Mouse (Mus musculus) CH12.LX (cell line): ENCODE data around the gene Aifm3. TPM values are rescaled to one million over a fixed set of nuclear protein-coding genes. Genes with fewer than 3 reads are reported as not detected.

Source experiments
- DNase-seq: peaks from one replicate; pipeline ENCODE4 v3.0.0-alpha.2; 2013; ENCODE audit errors: extremely low read depth
- H3K27ac ChIP-seq: 2 replicates; pipeline ENCODE4 v1.5.1; 2012; ENCODE audit warnings: low read depth, mild to moderate bottlenecking, control low read depth, moderate library complexity; ENCODE audit not compliant: insufficient read depth
- H3K27me3 ChIP-seq: replicated peaks from 2 replicates; pipeline ENCODE3; 2012; ENCODE audit warnings: inconsistent platforms
- H3K36me3 ChIP-seq, 2 experiments: replicated peaks in 1 of 2; 2 replicates each; pipeline versions ENCODE3 to v1.6.1; 2012; ENCODE audit warnings: inconsistent platforms in 1 of 2, low read length in 1 of 2, mild to moderate bottlenecking in 1 of 2, mixed read lengths in 1 of 2, moderate library complexity in 1 of 2; ENCODE audit not compliant: control insufficient read depth in 1 of 2, insufficient read depth in 1 of 2
- H3K4me1 ChIP-seq, 2 experiments: 2 replicates each; pipeline ENCODE4 v1.6.1; 2012; ENCODE audit warnings: inconsistent platforms in 1 of 2, moderate library complexity in 1 of 2; ENCODE audit not compliant: insufficient read depth in 2 of 2, control insufficient read depth in 1 of 2
- H3K4me2 ChIP-seq: 2 replicates; pipeline ENCODE4 v1.6.1; 2012; ENCODE audit warnings: low read depth, mild to moderate bottlenecking, control low read depth; ENCODE audit not compliant: poor library complexity, insufficient read depth, severe bottlenecking
- H3K4me3 ChIP-seq, 3 experiments: fragments of 150-350 bp in 1 of 3; sonication (generic) in 1 of 3; replicated peaks in 1 of 3; 2 replicates each; pipeline versions ENCODE3 to v1.5.1; 2011 to 2012; ENCODE audit warnings: low read depth in 2 of 3, low read length in 2 of 3, mild to moderate bottlenecking in 2 of 3, moderate library complexity in 2 of 3, control low read depth in 1 of 3, improper control_type of control experiment in 1 of 3, inconsistent platforms in 1 of 3, mixed read lengths in 1 of 3; ENCODE audit not compliant: poor library complexity in 1 of 3
- H3K79me2 ChIP-seq: replicated peaks from 2 replicates; pipeline ENCODE4 v1.6.1; 2012; ENCODE audit warnings: mild to moderate bottlenecking, moderate library complexity; ENCODE audit not compliant: control insufficient read depth, poor library complexity, insufficient read depth, severe bottlenecking; ENCODE audit errors: extremely low read depth
- H3K9ac ChIP-seq: 2 replicates; pipeline ENCODE4 v1.6.1; 2012; ENCODE audit warnings: low read depth, mild to moderate bottlenecking, control low read depth, moderate library complexity; ENCODE audit not compliant: insufficient read depth
- H3K9me3 ChIP-seq: replicated peaks from 2 replicates; pipeline ENCODE3; 2012; ENCODE audit warnings: low read length, inconsistent platforms, mixed read lengths
- BHLHE40 ChIP-seq: IDR thresholded peaks from 2 replicates; pipeline ENCODE4 v1.6.1; 2011; ENCODE audit warnings: mild to moderate bottlenecking, low read depth, low read length, improper control_type of control experiment
- CHD1 ChIP-seq: IDR thresholded peaks from 2 replicates; pipeline ENCODE4 v1.6.1; 2012; ENCODE audit warnings: low read depth, low read length, improper control_type of control experiment, inconsistent platforms
- CHD2 ChIP-seq: IDR thresholded peaks from 2 replicates; pipeline ENCODE4 v1.6.1; 2011; ENCODE audit warnings: low read length, improper control_type of control experiment
- CTCF ChIP-seq, 2 experiments: IDR thresholded peaks in 1 of 2; conservative IDR thresholded peaks in 1 of 2; 2 replicates each; pipeline ENCODE4 v1.5.1; 2011 to 2012; ENCODE audit warnings: low read depth in 2 of 2, low read length in 2 of 2, improper control_type of control experiment in 1 of 2, inconsistent platforms in 1 of 2, mild to moderate bottlenecking in 1 of 2, moderate library complexity in 1 of 2
- E2F4 ChIP-seq: IDR thresholded peaks from 2 replicates; pipeline ENCODE4 v1.6.1; 2011; ENCODE audit warnings: low read depth, low read length, improper control_type of control experiment; ENCODE audit not compliant: insufficient replicate concordance
- ELF1 ChIP-seq: IDR thresholded peaks from 2 replicates; pipeline ENCODE4 v1.6.1; 2014; ENCODE audit warnings: low read depth, mild to moderate bottlenecking, inconsistent platforms, low read length, improper control_type of control experiment
- EP300 ChIP-seq: IDR thresholded peaks from 2 replicates; pipeline ENCODE4 v1.6.1; 2011; ENCODE audit warnings: low read length, improper control_type of control experiment
- ETS1 ChIP-seq: conservative IDR thresholded peaks from 2 replicates; pipeline ENCODE4 v1.6.1; 2012; ENCODE audit warnings: low read depth, mild to moderate bottlenecking, inconsistent platforms, low read length, improper control_type of control experiment, moderate library complexity
- GABPA ChIP-seq: IDR thresholded peaks from 2 replicates; pipeline ENCODE4 v1.6.1; 2012; ENCODE audit warnings: low read depth, low read length, improper control_type of control experiment, inconsistent platforms; ENCODE audit not compliant: insufficient replicate concordance
- HCFC1 ChIP-seq: IDR thresholded peaks from 2 replicates; pipeline ENCODE4 v1.6.1; 2012; ENCODE audit warnings: low read depth, mild to moderate bottlenecking, inconsistent platforms, low read length, improper control_type of control experiment
- IRF4 ChIP-seq: IDR thresholded peaks from 2 replicates; pipeline ENCODE4 v1.6.1; 2014; ENCODE audit warnings: low read depth, mild to moderate bottlenecking, inconsistent platforms, low read length, improper control_type of control experiment
- JUN ChIP-seq: IDR thresholded peaks from 2 replicates; pipeline ENCODE4 v1.6.1; 2011; ENCODE audit warnings: low read depth, mild to moderate bottlenecking, low read length, improper control_type of control experiment, moderate library complexity; ENCODE audit not compliant: insufficient read depth
- JUND ChIP-seq: conservative IDR thresholded peaks from 2 replicates; pipeline ENCODE4 v1.6.1; 2011; ENCODE audit warnings: low read depth, low read length, improper control_type of control experiment
- KAT2A ChIP-seq: IDR thresholded peaks from 2 replicates; pipeline ENCODE4 v1.6.1; 2012; ENCODE audit warnings: low read length, improper control_type of control experiment, inconsistent platforms; ENCODE audit not compliant: insufficient replicate concordance
- MAFK ChIP-seq: IDR thresholded peaks from 2 replicates; pipeline ENCODE4 v1.6.1; 2011; ENCODE audit warnings: low read length, improper control_type of control experiment; ENCODE audit not compliant: insufficient replicate concordance
- MAX ChIP-seq: IDR thresholded peaks from 2 replicates; pipeline ENCODE4 v1.6.1; 2011; ENCODE audit warnings: low read length, improper control_type of control experiment
- MAZ ChIP-seq: IDR thresholded peaks from 2 replicates; pipeline ENCODE4 v1.6.1; 2012; ENCODE audit warnings: low read depth, mild to moderate bottlenecking, inconsistent platforms, low read length, improper control_type of control experiment, moderate library complexity
- MEF2A ChIP-seq: IDR thresholded peaks from 2 replicates; pipeline ENCODE4 v1.6.1; 2014; ENCODE audit warnings: low read depth, mild to moderate bottlenecking, inconsistent platforms, low read length, improper control_type of control experiment, borderline replicate concordance
- MXI1 ChIP-seq: IDR thresholded peaks from 2 replicates; pipeline ENCODE4 v1.6.1; 2011; ENCODE audit warnings: mild to moderate bottlenecking, low read depth, low read length, improper control_type of control experiment
- MYC ChIP-seq: IDR thresholded peaks from 2 replicates; pipeline ENCODE4 v1.6.1; 2011; ENCODE audit warnings: low read depth, mild to moderate bottlenecking, improper control_type of control experiment, low read length
- NELFE ChIP-seq: IDR thresholded peaks from 2 replicates; pipeline ENCODE4 v1.6.1; 2011; ENCODE audit warnings: low read depth, low read length, improper control_type of control experiment
- NRF1 ChIP-seq: IDR thresholded peaks from 2 replicates; pipeline ENCODE4 v1.6.1; 2014; ENCODE audit warnings: low read depth, mild to moderate bottlenecking, inconsistent platforms, low read length, improper control_type of control experiment, moderate library complexity
- PAX5 ChIP-seq: IDR thresholded peaks from 2 replicates; pipeline ENCODE4 v1.6.1; 2012; ENCODE audit warnings: low read length, inconsistent platforms, mixed read lengths
- POLR2A ChIP-seq: IDR thresholded peaks from 2 replicates; pipeline ENCODE4 v1.6.1; 2011; ENCODE audit warnings: low read depth, mild to moderate bottlenecking, improper control_type of control experiment, low read length
- POLR2AphosphoS2 ChIP-seq: IDR thresholded peaks from 2 replicates; pipeline ENCODE4 v1.6.1; 2011; ENCODE audit warnings: low read depth, low read length, improper control_type of control experiment
- RAD21 ChIP-seq: IDR thresholded peaks from 2 replicates; pipeline ENCODE4 v1.6.1; 2011; ENCODE audit warnings: low read depth, mild to moderate bottlenecking, low read length, improper control_type of control experiment, moderate library complexity
- RCOR1 ChIP-seq: conservative IDR thresholded peaks from 2 replicates; pipeline ENCODE4 v1.6.1; 2012; ENCODE audit warnings: low read depth, mild to moderate bottlenecking, inconsistent platforms, low read length, improper control_type of control experiment
- SIN3A ChIP-seq: IDR thresholded peaks from 2 replicates; pipeline ENCODE4 v1.6.1; 2012; ENCODE audit warnings: low read length, improper control_type of control experiment, inconsistent platforms
- SMC3 ChIP-seq: IDR thresholded peaks from 2 replicates; pipeline ENCODE4 v1.6.1; 2011; ENCODE audit warnings: low read depth, low read length, improper control_type of control experiment
- TBP ChIP-seq: conservative IDR thresholded peaks from 2 replicates; pipeline ENCODE4 v1.6.1; 2011; ENCODE audit warnings: low read depth, low read length, improper control_type of control experiment
- TCF12 ChIP-seq: IDR thresholded peaks from 2 replicates; pipeline ENCODE4 v1.6.1; 2014; ENCODE audit warnings: low read depth, mild to moderate bottlenecking, inconsistent platforms, low read length, improper control_type of control experiment
- UBTF ChIP-seq: IDR thresholded peaks from 2 replicates; pipeline ENCODE4 v1.6.1; 2012; ENCODE audit warnings: low read depth, mild to moderate bottlenecking, inconsistent platforms, low read length, improper control_type of control experiment, moderate library complexity
- USF1 ChIP-seq: IDR thresholded peaks from 2 replicates; pipeline ENCODE4 v1.6.1; 2014; ENCODE audit warnings: low read depth, mild to moderate bottlenecking, inconsistent platforms, low read length, improper control_type of control experiment
- USF2 ChIP-seq: conservative IDR thresholded peaks from 2 replicates; pipeline ENCODE4 v1.6.1; 2011; ENCODE audit warnings: low read depth, low read length, improper control_type of control experiment
- ZC3H11A ChIP-seq: IDR thresholded peaks from 2 replicates; pipeline ENCODE4 v1.6.1; 2012; ENCODE audit warnings: low read depth, mild to moderate bottlenecking, inconsistent platforms, low read length, improper control_type of control experiment
- ZKSCAN1 ChIP-seq: IDR thresholded peaks from 2 replicates; pipeline ENCODE4 v1.6.1; 2012; ENCODE audit warnings: low read depth, inconsistent platforms, low read length, improper control_type of control experiment, borderline replicate concordance
- ZMIZ1 ChIP-seq: IDR thresholded peaks from 2 replicates; pipeline ENCODE4 v1.6.1; 2012; ENCODE audit warnings: low read depth, mild to moderate bottlenecking, inconsistent platforms, low read length, improper control_type of control experiment
- ZNF384 ChIP-seq: IDR thresholded peaks from 2 replicates; pipeline ENCODE4 v1.6.1; 2012; ENCODE audit warnings: low read depth, low read length, improper control_type of control experiment, inconsistent platforms
- dilution Hi-C: fragments of 300-500 bp; cut with MboI; formaldehyde crosslinking; loops from 2 replicates; pipeline ENCODE4 v1.14.3; 2020; ENCODE audit warnings: low sequenced_read_pairs; ENCODE audit not compliant: extremely low pct_unique_long_range_greater_than_20kb, extremely low pct_ligation_motif_present
- in situ Hi-C: fragments of 300-500 bp; cut with MboI; formaldehyde crosslinking; loops from 3 replicates; pipeline ENCODE4 v1.14.3; 2019; ENCODE audit warnings: low sequenced_read_pairs, low pct_ligation_motif_present, low pct_unique_long_range_greater_than_20kb, mixed read lengths
- polyA plus RNA-seq: library from polyadenylated mRNA; unstranded; fragments of >175 nt; gene quantifications from 2 replicates; pipeline ENCODE4 v1.2.1, GENCODE M21; 2012; ENCODE audit warnings: low read depth; ENCODE audit not compliant: insufficient read length
- total RNA-seq, 2 experiments: library from RNA; depleted of rRNA; stranded (reverse); fragments of 300-350 nt in 1 of 2; fragments of >200 nt in 1 of 2; gene quantifications; 2 replicates each; pipeline ENCODE4 v1.2.3; 2012 to 2014

Aifm3 gene
- total and polyA plus RNA-seq, 3 experiments: not detected

GRCm38 (mm10) chr16:17530640-17531288 lies 41.4 kb downstream of the Aifm3 start, which contains the start of gene Thap7:
Gene Thap7, minus strand, starts transcription at chr16:17531136.
- peaks cover 7 to 48% of the 10 kb centered on the region in 2 experiments; a peak in 3 of 4 replicates for H3K4me1 ChIP-seq
- no peak for TF ChIP-seq JUND
- no peak for TF ChIP-seq JUN
- 0 out of 2 replicates have a peak, but pooled peaks have one; percentile 1 for TF ChIP-seq USF1
- TF ChIP-seq MYC: peak; percentile 84
- TF ChIP-seq TBP: peak; percentile 83
- peak; percentile 52; the same call in 1 of the 2 replicates for TF ChIP-seq E2F4
- TF ChIP-seq POLR2A: peak; percentile 99
- peak; percentile 65 for TF ChIP-seq MEF2A
- peak; percentile 78; the same call in 1 of the 2 replicates for TF ChIP-seq KAT2A
- TF ChIP-seq IRF4: peak; percentile 91
- TF ChIP-seq MXI1: peak; percentile 92
- no peak for TF ChIP-seq CTCF (conservative IDR thresholded peaks at IDR 0.05 in 1 of 2, IDR thresholded peaks at IDR 0.05 in 1 of 2; ENCODE audit: low read depth in 2 of 2, low read length in 2 of 2)
- peak; percentile 96; the same call in 1 of the 2 replicates for TF ChIP-seq POLR2AphosphoS2
- no peak; the same call in 1 of the 2 replicates for TF ChIP-seq GABPA
- peak; percentile 69 for TF ChIP-seq ETS1
- no peak for TF ChIP-seq ZKSCAN1
- TF ChIP-seq ZMIZ1: peak; percentile 94
- TF ChIP-seq USF2: no peak
- TF ChIP-seq ELF1: peak; percentile 100
- peak; percentile 52 for TF ChIP-seq MAX
- TF ChIP-seq RAD21: no peak
- no peak for TF ChIP-seq MAFK
- TF ChIP-seq EP300: no peak
- TF ChIP-seq CHD1: no peak
- TF ChIP-seq UBTF: 0 out of 2 replicates have a peak, but pooled peaks have one; percentile 8
- no peak for TF ChIP-seq ZC3H11A
- TF ChIP-seq HCFC1: peak; percentile 88
- TF ChIP-seq TCF12: peak; percentile 81
- TF ChIP-seq SIN3A: peak; percentile 83
- no peak for TF ChIP-seq SMC3
- TF ChIP-seq NRF1: peak; percentile 96
- 0 out of 2 replicates have a peak, but pooled peaks have one; percentile 67 for TF ChIP-seq RCOR1
- peak; percentile 95 for TF ChIP-seq BHLHE40
- TF ChIP-seq ZNF384: no peak
- TF ChIP-seq PAX5: no peak
- TF ChIP-seq MAZ: peak; percentile 96
- TF ChIP-seq NELFE: peak; percentile 97
- peak; percentile 100 for TF ChIP-seq CHD2
- H3K4me2 ChIP-seq: peak within 1 kb of the TSS; percentile 84
- H3K27ac ChIP-seq: peak within 1 kb of the TSS; percentile 86
- H3K4me3 ChIP-seq: peak within 1 kb of the TSS; percentile 69 to 91 (median 77)
- peaks cover 11% of the 10 kb centered on the region; the same call in 1 of the 2 replicates for H3K79me2 ChIP-seq
- no peaks in the 10 kb centered on the region for H3K9me3 ChIP-seq
- H3K27me3 ChIP-seq: no peaks in the 10 kb centered on the region
- H3K36me3 ChIP-seq: peaks cover 31 to 34% of the 10 kb centered on the region in 2 experiments
- dilution Hi-C loops (no loop called here), in situ Hi-C loops (loop anchor here (5.0 to 10.0 kb wide), 2 partner anchors 123 to 326 kb away; partner anchors contain the start of genes Pi4ka, Rimbp3, Snap29 and Ube2l3)
- H3K9ac ChIP-seq: peak within 1 kb of the TSS; percentile 94
- peak; percentile 99 for DNase-seq
